Mouse (Mus musculus) limb, embryonic 14.5 days (tissue): ENCODE data around the gene Atxn1. TPM values are rescaled to one million over a fixed set of nuclear protein-coding genes. Genes with fewer than 3 reads are reported as not detected.

Source experiments
- ATAC-seq: fragments of 200-750 bp; cut with Nextera tagmentation; 2 replicates; pipeline ENCODE4 v1.8.0; 2017; ENCODE audit warnings: low read depth, moderate number of reproducible peaks, moderate TSS enrichment; ENCODE audit not compliant: low FRiP score
- DNase-seq: peaks from one replicate; pipeline ENCODE4 v3.0.0-alpha.2; 2015; ENCODE audit warnings: low spot score
- H3K27ac ChIP-seq: fragments of 300-500 bp; sonication (generic); replicated peaks from 2 replicates; pipeline ENCODE4 v1.5.1; 2014; ENCODE audit warnings: low read depth, mild to moderate bottlenecking, low read length, moderate library complexity, mixed read lengths
- H3K27me3 ChIP-seq: fragments of 300-500 bp; sonication (generic); 2 replicates; pipeline ENCODE4 v1.6.1; 2014; ENCODE audit warnings: low read length, mixed read lengths; ENCODE audit not compliant: control insufficient read depth, insufficient read depth
- H3K36me3 ChIP-seq: fragments of 300-500 bp; sonication (generic); 2 replicates; pipeline ENCODE4 v1.6.1; 2014; ENCODE audit warnings: mild to moderate bottlenecking, low read length, moderate library complexity, mixed read lengths; ENCODE audit not compliant: control insufficient read depth, insufficient read depth
- H3K4me1 ChIP-seq: fragments of 300-500 bp; sonication (generic); 2 replicates; pipeline ENCODE4 v1.6.1; 2014; ENCODE audit warnings: antibody characterized with exemption, low read length, mixed read lengths; ENCODE audit not compliant: control insufficient read depth, insufficient read depth
- H3K4me2 ChIP-seq: fragments of 300-500 bp; sonication (generic); replicated peaks from 2 replicates; pipeline ENCODE4 v1.6.1; 2014; ENCODE audit warnings: low read depth, mild to moderate bottlenecking, low read length, moderate library complexity; ENCODE audit not compliant: severe bottlenecking
- H3K4me3 ChIP-seq: fragments of 300-500 bp; sonication (generic); replicated peaks from 2 replicates; pipeline ENCODE4 v1.5.1; 2014; ENCODE audit warnings: low read length
- H3K9ac ChIP-seq: fragments of 300-500 bp; sonication (generic); 2 replicates; pipeline ENCODE4 v1.6.1; 2014; ENCODE audit warnings: mild to moderate bottlenecking, low read depth, low read length, moderate library complexity; ENCODE audit not compliant: severe bottlenecking
- H3K9me3 ChIP-seq: fragments of 300-500 bp; sonication (generic); 2 replicates; pipeline ENCODE4 v1.6.1; 2016; ENCODE audit warnings: low read length; ENCODE audit not compliant: control insufficient read depth
- POLR2A ChIP-seq: fragments of 200-500 bp; IDR thresholded peaks from 2 replicates; pipeline ENCODE4 v1.8.0; 2012; ENCODE audit warnings: inconsistent platforms, mild to moderate bottlenecking, moderate library complexity, borderline replicate concordance; ENCODE audit not compliant: insufficient read depth, insufficient read length; ENCODE audit errors: extremely low read depth
- WGBS: fragments of 180-500 bp; shearing (Covaris S2); extraction: QIAGEN DNeasy Blood & Tissue Kit; methylation state at CpG from one replicate; pipeline ENCODE4 v1.1.7; 2014; 5-methylcytosine and 5-hydroxymethylcytosine counted together
- polyA plus RNA-seq, 2 experiments: library from polyadenylated mRNA; depleted of rRNA in 1 of 2; stranded (reverse) in 1 of 2; unstranded in 1 of 2; fragments of >200 nt; fragmentation: Nextera tagmentation in 1 of 2; extraction: Ambion mirVana in 1 of 2; gene quantifications; 2 replicates each; pipeline versions ENCODE4 v1.2.1 to v1.2.3; 2012 to 2014

The Atxn1 gene
- polyA plus RNA-seq, 2 experiments, result 3.3 to 5.3 TPM

DNA sequence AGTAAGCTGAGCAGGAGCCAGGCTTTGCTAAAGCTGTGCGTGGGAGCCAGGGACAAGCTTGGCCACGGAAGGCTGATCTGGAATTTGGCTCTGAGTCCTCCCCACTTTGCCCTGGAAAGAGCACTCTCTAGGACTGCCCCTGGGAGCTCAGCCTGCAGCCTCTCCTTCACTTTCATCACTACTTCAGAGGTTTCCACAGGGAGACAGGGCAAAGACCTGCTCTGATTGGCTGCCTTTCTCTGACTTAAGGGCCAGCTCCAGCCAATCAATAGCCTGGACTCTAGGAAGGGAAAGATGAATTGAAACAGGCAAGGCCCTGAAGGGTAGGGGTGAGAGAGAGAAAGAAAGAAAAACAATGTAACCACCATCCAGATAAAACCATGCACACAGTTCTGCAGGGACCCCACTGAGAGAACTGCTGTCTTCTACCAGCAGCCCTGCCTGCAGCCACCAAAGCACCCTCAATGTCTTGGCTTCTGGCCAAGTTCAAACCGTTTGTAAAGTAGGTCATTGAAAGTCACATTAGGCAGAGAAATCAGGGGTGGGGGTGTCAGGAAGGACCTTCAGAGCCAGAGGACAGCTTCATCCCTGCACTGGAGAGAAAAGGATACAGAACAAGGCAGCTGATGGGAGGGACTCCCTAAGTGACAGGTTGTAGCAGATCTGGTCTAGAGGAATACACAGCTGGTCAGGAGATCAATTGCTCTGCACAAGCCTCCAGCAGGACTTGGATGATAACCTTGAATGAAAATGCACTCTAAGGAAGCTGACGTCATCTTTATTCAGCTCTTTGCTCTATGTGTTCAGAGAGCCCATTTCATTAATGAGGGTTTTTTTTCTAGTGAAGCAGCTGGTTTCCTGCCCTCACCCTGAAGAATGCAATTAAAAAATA, 41.6 kb upstream of the Atxn1 start:
- ATAC-seq (peak; percentile 84), DNase-seq (peak; percentile 59)
- Histone ChIP-seq H3K4me3 (no peak overlapping the region), H3K27ac (peak overlapping the region; percentile 52), H3K4me2 (peak overlapping the region; percentile 4), H3K9ac (no peak overlapping the region), H3K4me1 (peaks cover 23% of the 10 kb centered on the region), H3K36me3 (no peaks in the 10 kb centered on the region), H3K27me3 (no peaks in the 10 kb centered on the region), H3K9me3 (no peaks in the 10 kb centered on the region)
- WGBS, result 16% methylated on average over 4 of the region's 4 CpGs
- no peak for TF ChIP-seq POLR2A

DNA sequence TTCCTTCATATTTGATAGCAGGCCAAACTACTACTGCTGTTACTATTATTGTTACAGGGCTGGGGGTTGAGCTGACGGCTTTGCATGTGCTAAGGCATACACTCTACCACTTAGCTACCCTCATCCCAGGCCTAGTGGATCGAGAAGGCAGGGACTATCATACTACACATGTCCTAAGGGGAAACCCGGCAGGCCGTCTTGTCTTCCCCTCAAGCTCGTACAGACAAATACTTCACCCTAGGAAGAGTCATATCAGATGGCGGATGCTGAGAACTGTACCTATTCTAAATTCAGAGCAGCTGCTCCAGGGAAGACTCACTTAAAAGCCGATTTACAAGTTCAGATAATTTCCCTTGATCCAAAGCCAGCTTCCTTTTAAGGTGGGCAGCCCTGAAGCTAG, 40.8 kb upstream of the Atxn1 start:
- H3K4me1 ChIP-seq, result peaks cover 25% of the 10 kb centered on the region

DNA sequence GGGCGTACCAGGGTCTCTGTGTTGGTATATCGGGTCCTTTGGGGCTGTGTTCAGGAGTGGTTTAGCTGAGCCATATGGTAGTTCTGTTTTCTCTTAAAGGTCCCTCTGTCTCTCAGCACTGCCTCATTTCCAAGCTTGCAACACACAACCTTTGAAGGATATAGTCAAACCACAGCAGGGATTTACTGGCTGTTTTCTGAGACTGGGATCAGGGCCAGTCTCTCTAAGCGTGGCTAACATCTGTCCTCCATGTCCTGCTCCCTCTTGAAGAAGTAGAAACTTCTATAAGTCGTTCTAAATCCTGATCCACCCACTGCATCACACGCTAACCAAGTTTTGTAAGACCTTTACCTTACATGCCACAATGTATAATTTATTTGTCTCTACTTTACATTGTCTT, 36.5 kb upstream of the Atxn1 start:
- Histone ChIP-seq H3K4me1 (peaks cover 12% of the 10 kb centered on the region), H3K4me2 (no peak overlapping the region), H3K9ac (no peak overlapping the region), H3K27me3 (no peaks in the 10 kb centered on the region), H3K36me3 (no peaks in the 10 kb centered on the region), H3K9me3 (no peaks in the 10 kb centered on the region), H3K27ac (0 out of 2 replicates have a peak overlapping the region, but pooled peaks have one; percentile 16), H3K4me3 (no peak overlapping the region)
- TF ChIP-seq POLR2A, result no peak
- WGBS, result 65% methylated on average over 5 of the region's 5 CpGs
- DNase-seq (peak; percentile 54), ATAC-seq (no peak)

More for the DNA sequence above, 40.8 kb upstream of the Atxn1 start:
- no peaks in the 10 kb centered on the region for H3K9me3 ChIP-seq
- H3K4me2 ChIP-seq, result peak overlapping the region; percentile 4
- no peaks in the 10 kb centered on the region for H3K36me3 ChIP-seq
- no peak overlapping the region for H3K9ac ChIP-seq
- ATAC-seq (no peak), DNase-seq (no peak)
- WGBS, result 45% methylated on average over 7 of the region's 7 CpGs
- H3K27me3 ChIP-seq, result no peaks in the 10 kb centered on the region
- no peak for TF ChIP-seq POLR2A
- H3K4me3 ChIP-seq, result no peak overlapping the region
- peak overlapping the region; percentile 52 for H3K27ac ChIP-seq

GRCm38 (mm10) chr13:45992953-45993352, 28.1 kb upstream of the Atxn1 start:
- Histone ChIP-seq H3K4me2 (no peak overlapping the region), H3K27ac (no peak overlapping the region), H3K27me3 (no peaks in the 10 kb centered on the region), H3K9ac (no peak overlapping the region), H3K4me1 (no peaks in the 10 kb centered on the region), H3K36me3 (no peaks in the 10 kb centered on the region), H3K4me3 (no peak overlapping the region), H3K9me3 (no peaks in the 10 kb centered on the region)
- DNase-seq (no peak), ATAC-seq (no peak)
- no peak for TF ChIP-seq POLR2A
- 88% methylated on average over 9 of the region's 9 CpGs for WGBS

DNA sequence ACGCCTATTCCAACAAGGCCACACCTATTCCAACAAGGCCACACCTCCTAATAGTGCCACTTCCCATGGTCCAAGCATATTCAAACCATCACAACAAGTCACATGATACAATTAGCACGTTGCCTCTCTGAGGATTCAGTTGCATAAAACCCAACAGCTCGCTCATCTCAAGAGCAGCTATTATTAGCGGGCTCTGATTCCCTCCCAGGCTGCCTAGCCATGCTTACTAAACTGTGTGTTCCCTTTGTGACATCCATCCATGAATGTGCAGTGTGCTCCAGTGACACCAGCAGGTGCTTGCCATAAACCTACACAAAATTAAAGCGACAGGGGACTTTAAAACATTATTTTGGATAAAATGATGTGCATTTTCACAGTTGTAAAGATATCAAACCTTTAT, 25.7 kb upstream of the Atxn1 start:
- no peaks in the 10 kb centered on the region for H3K9me3 ChIP-seq
- WGBS, result 70% methylated on average over 5 of the region's 5 CpGs
- H3K4me3 ChIP-seq, result no peak overlapping the region
- H3K4me2 ChIP-seq, result no peak overlapping the region
- no peaks in the 10 kb centered on the region for H3K4me1 ChIP-seq
- H3K36me3 ChIP-seq, result no peaks in the 10 kb centered on the region
- H3K9ac ChIP-seq, result no peak overlapping the region
- DNase-seq, result no peak
- TF ChIP-seq POLR2A, result no peak
- no peak for ATAC-seq
- H3K27ac ChIP-seq, result no peak overlapping the region
- H3K27me3 ChIP-seq, result no peaks in the 10 kb centered on the region
